8 mouse cellular contexts compared by ENCODE assay signal in the genomic region with DNA sequence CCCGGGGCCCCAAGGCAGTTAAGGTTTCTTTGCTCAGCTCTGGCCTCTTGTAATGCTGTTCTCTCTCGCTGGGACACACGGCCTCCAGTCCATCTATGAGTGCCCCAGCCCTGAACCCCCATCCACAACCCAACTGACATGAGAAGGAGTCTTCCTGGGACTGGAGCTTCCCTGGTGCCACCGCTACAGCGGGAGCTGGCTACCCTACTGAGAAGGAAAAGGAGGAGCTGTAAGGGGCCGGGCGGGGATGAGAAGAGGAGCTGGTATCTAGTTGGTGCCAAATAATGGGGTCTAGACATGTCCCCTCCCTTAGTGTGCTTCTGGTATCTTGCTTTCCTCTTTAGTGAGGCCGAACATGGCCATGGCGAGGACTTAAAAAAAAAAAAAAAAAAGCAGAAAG.
DNase-seq lines count a peak whose midpoint lies in the region; ATAC-seq and TF ChIP-seq lines count a peak whose summit lies in the region.

No protein-coding gene starts in this region.

- no peaks in the 10 kb centered on the region for H3K36me3 ChIP-seq in heart, embryonic 13.5 days
- H3K36me3 ChIP-seq in heart, adult 2 months (ENCODE audit: control insufficient read depth, insufficient read depth, low read length), result no peaks in the 10 kb centered on the region
- H3K36me3 ChIP-seq in forebrain, embryonic 11.5 days (ENCODE audit: control insufficient read depth, insufficient read depth, low read length), result no peaks in the 10 kb centered on the region
- no peaks in the 10 kb centered on the region for H3K36me3 ChIP-seq in limb, embryonic 12.5 days

- no peak for ATAC-seq in heart, embryonic 13.5 days (ENCODE audit: extremely low read depth, insufficient number of reproducible peaks, low FRiP score, low TSS enrichment)
- peak; percentile 40 for ATAC-seq in forebrain, embryonic 11.5 days (replicated peaks; ENCODE audit: low FRiP score)
- ATAC-seq in limb, embryonic 12.5 days (ENCODE audit: insufficient number of reproducible peaks, insufficient read depth, low FRiP score, low TSS enrichment, low read depth), result no peak
- ATAC-seq in erythroid progenitor cell, adult 5-6 weeks (replicated peaks; ENCODE audit: low FRiP score, poor library complexity, severe bottlenecking), result no peak
- ATAC-seq in CD4-positive, CD25-positive, alpha-beta regulatory T cell, adult 4 months, result no peak

- TF ChIP-seq CTCF in heart, adult 2 months (IDR thresholded peaks at IDR 0.05), result no peak

- peaks cover 48% of the 10 kb centered on the region for H3K27me3 ChIP-seq in heart, embryonic 13.5 days (replicated peaks)
- H3K27me3 ChIP-seq in heart, adult 2 months (ENCODE audit: control insufficient read depth, insufficient read depth, low read length), result peaks cover 4% of the 10 kb centered on the region; the same call in 1 of the 2 replicates
- H3K27me3 ChIP-seq in forebrain, embryonic 11.5 days (ENCODE audit: control insufficient read depth, insufficient read depth, low read length), result peaks cover 5% of the 10 kb centered on the region; the same call in 1 of the 2 replicates
- peaks cover 45% of the 10 kb centered on the region for H3K27me3 ChIP-seq in limb, embryonic 12.5 days

- no peak for DNase-seq in heart, adult 2 months
- DNase-seq in ZHBTc4 (ENCODE audit: low read depth, low spot score), result peak; percentile 28
- peak; percentile 53 for DNase-seq in forebrain, embryonic 11.5 days (ENCODE audit: low spot score)
- DNase-seq in adrenal gland, postnatal 4 days (ENCODE audit: low spot score in 2 of 2), result no peak

- no peaks in the 10 kb centered on the region for H3K79me2 ChIP-seq in heart, adult 2 months (replicated peaks; ENCODE audit: control insufficient read depth, insufficient read depth, low read length)

- 7% methylated on average over 9 of the region's 9 CpGs for WGBS in heart, embryonic 13.5 days
- WGBS in heart, adult 2 months, result 5% methylated on average over 9 of the region's 9 CpGs
- 9% methylated on average over 9 of the region's 9 CpGs for WGBS in forebrain, embryonic 11.5 days
- WGBS in limb, embryonic 12.5 days, result 5% methylated on average over 9 of the region's 9 CpGs

- H3K4me1 ChIP-seq in heart, embryonic 13.5 days, result no peaks in the 10 kb centered on the region
- no peaks in the 10 kb centered on the region for H3K4me1 ChIP-seq in heart, adult 2 months (ENCODE audit: control insufficient read depth, insufficient read depth, low read length)
- H3K4me1 ChIP-seq in forebrain, embryonic 11.5 days (replicated peaks; ENCODE audit: control insufficient read depth, insufficient read depth, low read length), result no peaks in the 10 kb centered on the region; the same call in 1 of the 2 replicates
- peaks cover 6% of the 10 kb centered on the region; the same call in 1 of the 2 replicates for H3K4me1 ChIP-seq in limb, embryonic 12.5 days (replicated peaks)

- no peak overlapping the region for H3K9ac ChIP-seq in heart, embryonic 13.5 days
- H3K9ac ChIP-seq in heart, adult 2 months (ENCODE audit: low read depth, low read length), result no peak overlapping the region
- H3K9ac ChIP-seq in forebrain, embryonic 11.5 days (ENCODE audit: low read length), result peak overlapping the region; percentile 70
- no peak overlapping the region for H3K9ac ChIP-seq in limb, embryonic 12.5 days (replicated peaks)

- H3K4me3 ChIP-seq in heart, embryonic 13.5 days, result peak overlapping the region; percentile 43
- no peak overlapping the region for H3K4me3 ChIP-seq in heart, adult 2 months
- H3K4me3 ChIP-seq in forebrain, embryonic 11.5 days (ENCODE audit: low read depth, low read length), result peak overlapping the region; percentile 46
- H3K4me3 ChIP-seq in limb, embryonic 12.5 days (replicated peaks), result peak overlapping the region; percentile 33

- TF ChIP-seq POLR2A in heart, adult 2 months (IDR thresholded peaks at IDR 0.05; ENCODE audit: insufficient read depth, low read depth, low read length), result no peak

- TF ChIP-seq EP300 in heart, adult 2 months (IDR thresholded peaks at IDR 0.05; ENCODE audit: insufficient read depth, low read depth, low read length), result no peak

- H3K9me3 ChIP-seq in heart, embryonic 13.5 days, result no peaks in the 10 kb centered on the region
- H3K9me3 ChIP-seq in forebrain, embryonic 11.5 days (ENCODE audit: control insufficient read depth, low read length), result no peaks in the 10 kb centered on the region
- no peaks in the 10 kb centered on the region for H3K9me3 ChIP-seq in limb, embryonic 12.5 days

- no peak overlapping the region for H3K27ac ChIP-seq in heart, embryonic 13.5 days (replicated peaks)
- H3K27ac ChIP-seq in heart, adult 2 months, result no peak overlapping the region
- H3K27ac ChIP-seq in forebrain, embryonic 11.5 days (ENCODE audit: low read depth, low read length), result no peak overlapping the region
- H3K27ac ChIP-seq in limb, embryonic 12.5 days, result no peak overlapping the region

- intact Hi-C loops in heart, adult 2 months (cut with DNase I), result no loop called here

- H3K4me2 ChIP-seq in heart, embryonic 13.5 days, result peak overlapping the region; percentile 67
- peak overlapping the region; percentile 97 for H3K4me2 ChIP-seq in forebrain, embryonic 11.5 days (ENCODE audit: low read depth, low read length, severe bottlenecking)
- peak overlapping the region; percentile 53 for H3K4me2 ChIP-seq in limb, embryonic 12.5 days

Comparison
In these comparisons a context has a peak if more than half of its experiments do, and no peak if none do; other contexts are left out.
1. DNase-seq: peak in ZHBTc4 (single experiment) and forebrain, embryonic 11.5 days (single experiment); none in heart, adult 2 months (0 of 2) and adrenal gland, postnatal 4 days (0 of 2).
2. Peak in every context shown above with its lines, with median percentiles within 50 percentile points of each other: H3K4me2 ChIP-seq.